Mouse (Mus musculus) monocyte, adult 5-6 weeks (primary cell): ENCODE measurements around the gene Rnf157. TPM values are rescaled to one million over a fixed set of nuclear protein-coding genes. Genes with fewer than 3 reads are reported as not detected.

Experiments used
- ATAC-seq: fragments of 153-309, 156-312 bp; replicated peaks from 2 replicates; pipeline ENCODE4 v1.8.0; 2017; ENCODE audit warnings: mild to moderate bottlenecking; ENCODE audit not compliant: low TSS enrichment, insufficient number of reproducible peaks, severe bottlenecking, poor library complexity, low FRiP score
- total RNA-seq: library from RNA; stranded (forward); fragments of 200-1000, 200-491, 200-594 nt; gene quantifications from 3 replicates; pipeline ENCODE4 v1.2.3, GENCODE M21; 2017

Gene Rnf157
- total RNA-seq = 8.3 to 42.3 TPM (median 19.1 TPM) in 3 replicates

DNA sequence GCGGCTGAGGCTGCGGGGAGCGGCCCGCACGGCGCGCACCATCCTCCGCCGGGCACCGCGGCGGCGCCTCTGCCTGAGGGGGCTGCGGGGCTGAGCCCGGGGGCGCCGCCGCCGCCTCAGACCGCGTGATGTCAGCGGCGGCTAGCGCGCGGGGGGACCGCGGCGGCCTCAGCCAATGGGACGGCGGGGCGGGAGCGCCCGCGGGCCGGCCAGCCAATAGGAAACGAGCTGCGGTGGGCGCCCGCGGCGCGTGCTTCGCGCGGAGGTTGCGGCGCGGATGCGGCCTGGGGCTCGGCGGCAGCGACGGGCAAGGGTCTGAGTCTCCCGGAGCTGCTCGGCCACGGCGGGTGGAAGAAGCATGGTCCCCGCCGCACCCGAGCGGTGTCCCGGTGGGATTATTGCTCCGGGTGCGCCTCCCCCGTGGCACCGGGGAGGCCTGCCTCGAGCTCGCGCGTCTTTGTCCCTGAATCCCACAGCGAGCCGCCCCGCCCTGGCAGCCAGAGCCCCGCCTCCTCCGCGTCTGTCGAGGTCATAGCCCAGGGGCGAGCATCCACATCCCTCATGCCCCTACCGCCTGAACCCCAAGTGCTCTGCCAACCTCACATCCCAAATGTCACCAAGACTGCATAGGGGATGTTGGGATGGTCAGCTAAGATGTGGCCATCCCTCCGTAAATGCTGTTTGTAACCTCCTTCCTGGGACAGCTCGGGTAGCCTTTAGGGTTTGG lies at the start of gene Rnf157:
TSS of gene Rnf157 (minus strand) at position 129 of the 727 bp plus-strand sequence.
- ATAC-seq = peak; percentile 45

- ATAC-seq = no peak
Observed at GRCm38 (mm10) chr11:116459786-116460185, 47.0 kb upstream of the Rnf157 start.

DNA sequence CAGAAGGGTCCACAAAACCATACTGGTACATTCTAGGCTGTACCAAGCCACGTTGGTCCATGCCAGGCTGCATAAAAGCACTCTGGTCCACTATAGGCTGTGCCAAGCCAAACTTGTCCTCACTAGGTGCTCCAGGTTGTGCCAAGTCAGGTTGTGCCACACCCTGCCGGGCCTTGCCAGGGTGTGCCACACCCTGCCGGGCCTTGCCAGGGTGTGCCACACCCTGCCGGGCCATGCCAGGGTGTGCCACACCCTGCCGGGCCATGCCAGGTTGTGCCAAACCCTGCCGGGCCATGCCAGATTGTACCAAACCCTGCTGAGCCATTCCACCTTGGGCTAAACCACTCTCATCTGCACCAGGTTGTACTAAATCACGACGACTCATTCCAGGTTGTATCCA lies 43.4 kb upstream of the Rnf157 start:
- ATAC-seq = no peak

DNA sequence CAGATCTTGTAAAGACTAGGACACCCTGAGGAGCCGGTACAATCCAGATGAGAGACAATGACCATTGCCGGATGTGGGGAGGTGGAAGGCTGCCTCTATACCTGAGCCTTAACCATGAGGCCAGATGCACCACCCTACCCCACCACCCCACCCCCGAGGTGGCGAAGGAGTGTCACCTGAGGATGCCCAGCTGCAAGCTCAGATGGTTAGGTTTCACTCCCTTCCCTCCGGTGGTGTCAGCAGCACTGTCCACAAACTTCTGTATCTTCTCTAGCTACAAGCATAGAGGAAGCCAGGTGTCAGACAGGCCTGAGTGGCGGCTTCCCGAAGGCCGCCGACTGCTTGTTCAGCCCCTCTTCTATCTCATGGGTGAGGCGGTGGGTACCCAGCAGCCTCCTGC lies 41.1 kb upstream of the Rnf157 start:
- ATAC-seq = no peak

DNA sequence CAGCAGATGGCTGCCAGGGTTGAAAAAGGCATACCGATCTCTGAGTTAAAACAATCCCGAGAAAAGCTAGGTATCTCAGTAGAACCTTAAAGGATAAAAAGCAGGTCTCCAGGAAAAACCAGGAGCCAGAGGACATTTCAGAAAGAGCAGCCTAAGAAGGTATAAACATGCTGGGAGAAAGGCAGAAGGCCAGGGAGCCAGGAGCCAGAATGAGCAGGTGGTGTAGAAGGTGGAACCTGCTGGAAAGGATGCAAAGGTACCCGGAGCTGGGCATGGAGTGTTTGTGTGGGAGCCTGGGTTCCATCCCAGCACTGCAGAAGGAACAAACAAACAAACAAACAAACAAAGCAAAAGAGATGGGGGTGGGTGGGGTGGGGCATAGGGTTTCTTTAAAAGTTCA lies 36.5 kb upstream of the Rnf157 start:
- no peak for ATAC-seq

DNA sequence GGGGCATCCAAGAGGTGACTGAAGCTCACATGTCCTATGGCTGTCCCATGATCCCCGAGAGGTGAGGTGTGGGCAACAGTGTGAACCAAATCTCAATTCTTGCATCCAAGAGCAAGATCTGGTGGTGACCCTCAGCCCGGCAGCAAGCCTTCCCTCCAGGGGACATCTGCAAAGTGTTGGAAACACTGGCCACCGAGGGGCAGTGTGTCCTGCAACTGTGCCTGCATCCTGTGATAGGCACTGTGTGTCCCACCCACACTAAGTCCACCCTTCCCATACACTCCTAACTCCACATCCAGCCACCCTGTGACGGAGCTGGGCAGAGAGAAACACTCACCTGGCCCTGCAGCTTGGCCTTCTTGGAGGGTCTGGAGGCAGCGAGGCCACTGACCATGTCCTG lies 35.0 kb upstream of the Rnf157 start:
- no peak for ATAC-seq

DNA sequence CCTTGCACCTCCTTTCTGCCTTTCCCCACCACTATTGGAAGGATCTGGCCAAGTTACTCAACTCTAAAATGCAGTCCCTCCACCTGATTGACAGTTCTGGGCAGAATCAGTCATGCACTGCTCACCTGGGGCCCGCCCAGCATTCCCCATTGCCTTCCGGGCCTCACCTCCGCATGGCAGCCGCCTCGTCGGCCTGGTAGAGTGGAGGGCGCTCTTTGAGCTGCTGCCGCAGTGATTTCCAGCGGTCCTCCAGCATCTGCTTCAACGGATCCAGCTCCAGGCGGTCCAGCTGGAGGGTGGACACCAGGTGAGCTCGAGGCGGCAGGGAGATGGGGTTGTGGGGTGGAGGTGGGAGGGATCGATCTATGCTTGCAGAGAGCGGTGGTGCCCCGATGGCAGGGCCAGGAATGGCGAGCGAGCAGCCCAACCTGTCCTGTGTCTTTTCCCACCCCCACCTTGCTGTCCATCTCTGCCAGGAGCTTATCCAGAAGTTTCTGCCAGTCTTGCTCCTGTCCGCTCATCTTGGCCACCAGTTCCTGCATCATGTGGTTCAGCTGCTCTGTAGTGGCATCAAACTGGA lies 33.6 kb upstream of the Rnf157 start:
- ATAC-seq = no peak

- ATAC-seq = peak; percentile 77
Observed at GRCm38 (mm10) chr11:116445596-116446307, 32.9 kb upstream of the Rnf157 start.

GRCm38 (mm10) chr11:116443935-116444334 lies 31.1 kb upstream of the Rnf157 start:
- ATAC-seq = no peak

- no peak for ATAC-seq
Observed at GRCm38 (mm10) chr11:116443311-116443710, 30.5 kb upstream of the Rnf157 start.

DNA sequence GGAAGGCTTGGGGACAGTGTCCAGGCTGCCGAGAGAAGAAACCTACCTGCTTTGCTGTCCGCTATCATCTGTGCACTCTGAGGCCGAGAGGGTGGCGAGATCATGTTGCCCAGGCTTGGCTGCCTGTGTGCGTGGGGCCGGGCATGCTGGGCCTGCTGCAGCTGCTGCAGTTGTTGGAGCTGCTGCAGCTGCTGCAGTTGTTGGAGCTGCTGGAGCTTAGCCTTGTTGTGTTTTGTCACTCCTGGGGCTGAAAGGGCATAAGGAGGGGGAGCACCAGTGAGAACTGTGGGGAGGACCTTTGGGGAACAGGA lies 30.0 kb upstream of the Rnf157 start:
- no peak for ATAC-seq

DNA sequence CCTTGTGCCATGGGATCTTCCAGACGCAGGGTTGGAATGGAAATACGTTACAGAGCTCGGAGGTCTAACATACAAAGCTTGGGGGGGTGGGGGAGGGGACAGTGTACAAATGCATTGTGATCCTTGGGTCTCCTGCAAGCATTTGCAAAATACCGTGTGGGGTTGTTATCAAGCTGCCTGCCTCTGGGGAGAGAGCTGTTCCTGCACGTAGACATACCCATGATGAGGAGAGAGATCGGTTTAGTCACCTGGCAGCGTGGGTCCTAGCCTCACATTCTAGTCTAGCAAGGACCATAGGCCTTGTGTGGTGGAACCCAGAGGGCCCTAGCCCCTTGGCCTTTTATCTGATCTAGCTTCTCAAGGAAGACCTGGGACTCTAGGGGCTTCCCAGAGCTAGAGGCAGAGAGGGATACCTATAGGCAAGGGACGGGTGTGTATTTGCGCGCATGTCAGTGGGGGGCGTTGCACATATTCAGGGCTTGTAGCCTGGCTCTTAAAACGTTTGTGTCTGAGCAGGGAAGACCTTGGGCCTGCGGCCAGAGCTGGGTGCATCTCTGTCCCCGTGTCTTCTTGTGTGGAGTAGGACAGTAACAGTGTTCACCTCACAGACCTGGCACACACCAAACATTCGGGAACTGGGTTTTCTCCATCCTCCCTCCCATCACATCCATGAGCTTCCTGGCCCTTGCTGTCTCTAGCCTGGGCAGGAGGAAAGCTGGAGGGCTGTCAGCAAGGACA lies 29.5 kb upstream of the Rnf157 start:
- ATAC-seq = no peak

GRCm38 (mm10) chr11:116440408-116441068 lies 27.7 kb upstream of the Rnf157 start:
- ATAC-seq = no peak

DNA sequence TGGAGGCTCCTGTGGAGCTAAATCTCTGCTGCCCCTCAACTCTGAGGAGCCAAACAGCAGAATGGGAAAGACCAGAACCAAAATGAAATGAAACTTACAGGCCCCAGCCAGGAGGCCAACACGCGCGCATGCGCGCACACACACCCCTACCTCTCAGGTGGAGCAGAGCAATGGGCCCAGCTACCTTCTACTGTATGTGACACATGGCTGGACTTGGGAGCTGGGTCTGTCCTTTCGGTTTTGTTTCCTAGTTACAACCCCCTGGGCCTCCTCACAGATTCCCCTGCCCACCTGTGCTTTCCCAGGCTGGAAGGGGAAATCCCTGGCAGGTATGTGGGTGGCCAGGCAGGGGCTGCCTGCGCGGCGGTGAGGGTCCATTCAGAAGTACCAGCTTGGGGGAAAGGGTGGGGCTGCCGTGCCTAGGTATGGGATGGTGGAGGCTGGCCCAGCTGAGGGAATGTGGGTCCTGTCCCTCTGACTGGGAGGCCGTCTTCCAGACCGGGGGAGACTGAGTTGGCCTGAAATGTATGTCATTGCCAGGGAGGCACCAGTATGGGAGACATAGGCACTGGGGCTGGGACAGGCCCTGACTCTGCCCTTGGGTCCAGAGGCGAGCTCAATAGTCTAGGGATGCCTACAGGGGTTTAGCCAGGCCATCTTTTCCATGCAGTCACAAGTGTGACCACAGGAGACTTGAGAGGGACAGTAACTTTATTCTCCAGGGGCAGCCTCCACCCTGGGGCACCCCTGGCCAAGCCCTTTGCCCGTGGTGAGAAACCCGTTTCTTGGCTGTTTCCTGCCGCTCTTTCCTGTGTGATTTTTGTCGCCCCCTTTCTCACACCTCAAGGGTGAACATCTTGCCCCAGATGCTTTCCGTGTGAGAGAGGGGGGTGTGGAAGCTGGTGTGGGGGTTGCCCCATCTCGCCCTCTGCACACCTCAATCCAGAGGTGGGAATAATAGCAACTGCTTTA lies 26.7 kb upstream of the Rnf157 start:
- 0 out of 2 replicates have a peak, but pooled peaks have one; percentile 4 for ATAC-seq

GRCm38 (mm10) chr11:116437541-116437940 lies 24.7 kb upstream of the Rnf157 start:
- no peak for ATAC-seq

DNA sequence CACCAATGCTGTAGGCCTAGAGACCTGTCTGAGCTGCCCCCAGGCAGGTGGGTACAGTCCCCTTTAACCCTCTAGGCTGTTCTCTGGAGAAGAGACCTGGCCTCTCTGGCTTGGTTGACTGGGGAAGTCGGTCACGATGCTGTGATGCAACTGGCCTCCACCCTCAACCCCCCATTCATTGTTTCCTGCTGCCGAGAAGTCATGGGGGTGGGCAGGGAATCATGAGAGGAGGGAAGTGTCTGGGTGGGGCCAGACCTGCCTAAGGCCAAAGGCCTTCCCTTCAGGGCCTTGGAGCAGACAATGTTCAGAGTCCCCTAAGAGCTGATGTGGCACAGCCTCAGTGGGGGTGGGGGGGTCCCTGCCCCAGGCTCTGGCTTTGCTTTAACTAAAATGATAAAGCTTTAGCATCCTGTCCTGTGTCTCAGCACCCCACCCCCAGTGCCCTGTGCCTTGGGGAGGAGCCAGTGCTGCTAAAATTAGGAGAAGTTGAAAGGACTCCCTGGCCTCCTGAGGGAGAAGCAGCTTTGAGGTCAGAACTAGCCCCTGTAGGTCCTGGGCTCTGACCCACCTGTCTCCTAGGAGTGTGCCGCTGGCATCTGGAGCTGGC lies 24.0 kb upstream of the Rnf157 start:
- peak; percentile 59 for ATAC-seq

GRCm38 (mm10) chr11:116435992-116436724 lies 23.3 kb upstream of the Rnf157 start:
- ATAC-seq = no peak
